ENCODE assay signal across 13 mouse cellular contexts in the genomic region with DNA sequence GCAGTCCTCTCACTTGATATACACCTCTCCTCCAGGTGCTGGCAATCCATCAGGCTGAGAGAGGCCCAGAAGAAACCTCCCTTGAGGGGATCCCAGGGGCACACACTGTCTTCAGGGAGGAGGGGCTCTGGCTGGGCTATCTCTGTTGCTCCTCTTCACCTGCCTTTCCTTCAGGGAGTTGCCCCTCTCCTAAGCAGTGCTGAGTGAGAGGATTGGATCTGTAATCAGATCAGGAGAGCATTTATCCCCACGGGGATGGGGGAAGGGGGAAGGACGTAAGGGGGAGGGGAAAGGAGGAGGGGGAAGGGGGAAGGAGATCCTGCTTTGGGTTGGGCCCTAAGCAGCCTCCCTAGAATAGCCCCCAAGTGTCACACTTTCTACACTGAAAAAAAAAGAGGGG. TPM values are rescaled to one million over a fixed set of nuclear protein-coding genes. Genes with fewer than 3 reads are reported as not detected.
DNase-seq lines count a peak whose midpoint lies in the region; ATAC-seq and TF ChIP-seq lines count a peak whose summit lies in the region.
"Had no signal": no experiment of that assay in that cellular context is flagged by ENCODE, and none has a peak within 500 bp of the region (broad histone marks: within the 10 kb centered on the region; RNA-seq: fewer than 3 reads in every experiment).

No protein-coding gene starts in this region.

- ATAC-seq in hindbrain, embryonic 14.5 days (ENCODE audit: low FRiP score) = no peak
- no peak for ATAC-seq in midbrain, embryonic 16.5 days

- no peaks in the 10 kb centered on the region for H3K36me3 ChIP-seq in ES-Bruce4 (ENCODE audit: control insufficient read depth, insufficient read depth, low read length, poor library complexity, severe bottlenecking)
- H3K36me3 ChIP-seq in ES-E14 (ENCODE audit: control insufficient read depth, insufficient read depth, low read length, poor library complexity, severe bottlenecking) = no peaks in the 10 kb centered on the region
- no peaks in the 10 kb centered on the region for H3K36me3 ChIP-seq in hindbrain, embryonic 14.5 days (replicated peaks; ENCODE audit: control insufficient read depth, insufficient read depth)
- H3K36me3 ChIP-seq in midbrain, embryonic 16.5 days (ENCODE audit: control insufficient read depth, insufficient read depth, low read length) = no peaks in the 10 kb centered on the region

- H3K27ac ChIP-seq in ES-Bruce4 (ENCODE audit: insufficient read depth, low read length) (no peak overlapping the region), ES-E14 (ENCODE audit: insufficient read depth, low read depth, low read length, poor library complexity, severe bottlenecking) (no peak overlapping the region)
- peak overlapping the region; percentile 48; the same call in 1 of the 2 replicates for H3K27ac ChIP-seq in hindbrain, embryonic 14.5 days
- H3K27ac ChIP-seq in midbrain, embryonic 16.5 days (ENCODE audit: low read length) = peak overlapping the region; percentile 25
- H3K27ac ChIP-seq: liver, embryonic 14.5 days had no signal

- intact Hi-C loops in heart, postnatal 36 days (cut with DNase I) = loop anchor here (5.0 kb wide), 1 partner anchor 266 kb away; no protein-coding TSS in a partner anchor

- H3K27me3 ChIP-seq in ES-Bruce4 (ENCODE audit: control insufficient read depth, insufficient read depth, low read length, poor library complexity, severe bottlenecking) = no peaks in the 10 kb centered on the region
- H3K27me3 ChIP-seq in hindbrain, embryonic 14.5 days (ENCODE audit: control insufficient read depth, insufficient read depth, low read length) = no peaks in the 10 kb centered on the region
- no peaks in the 10 kb centered on the region for H3K27me3 ChIP-seq in midbrain, embryonic 16.5 days (ENCODE audit: control insufficient read depth, insufficient read depth, low read depth, low read length)

- no peak for TF ChIP-seq EP300 in ES-Bruce4 (IDR thresholded peaks at IDR 0.05; ENCODE audit: insufficient read depth, low read depth, low read length)

- 25% methylated on average over 2 of the region's 2 CpGs for WGBS in hindbrain, embryonic 14.5 days
- 17% methylated on average over 2 of the region's 2 CpGs for WGBS in midbrain, embryonic 16.5 days

- H3K4me3 ChIP-seq in ES-Bruce4 (ENCODE audit: low read depth, low read length) = peak overlapping the region; percentile 34
- H3K4me3 ChIP-seq in ES-E14 (ENCODE audit: insufficient read depth in 1 of 2, low read depth in 1 of 2, low read length in 2 of 2, poor library complexity in 1 of 2, severe bottlenecking in 1 of 2) = peak overlapping the region; percentile 38 to 53
- no peak overlapping the region for H3K4me3 ChIP-seq in hindbrain, embryonic 14.5 days (replicated peaks; ENCODE audit: low read length)
- no peak overlapping the region for H3K4me3 ChIP-seq in midbrain, embryonic 16.5 days (ENCODE audit: low read depth, low read length)

- H3K4me2 ChIP-seq in hindbrain, embryonic 14.5 days (replicated peaks) = peak overlapping the region; percentile 11
- peak overlapping the region; percentile 34 for H3K4me2 ChIP-seq in midbrain, embryonic 16.5 days (ENCODE audit: low read length)

- TF ChIP-seq CTCF in ES-Bruce4 (IDR thresholded peaks at IDR 0.05; ENCODE audit: low read depth, low read length) = no peak

- in situ Hi-C loops in ES-E14 (cut with MboI; ENCODE audit: low sequenced_read_pairs in 2 of 2, unreplicated experiment in 2 of 2) = no loop called here

- H3K9me3 ChIP-seq in ES-Bruce4 (replicated peaks; ENCODE audit: control insufficient read depth, insufficient read depth, low read length, poor library complexity, severe bottlenecking) (no peaks in the 10 kb centered on the region), ES-E14 (ENCODE audit: control insufficient read depth, insufficient read depth, low read depth, low read length) (no peaks in the 10 kb centered on the region)
- no peaks in the 10 kb centered on the region for H3K9me3 ChIP-seq in hindbrain, embryonic 14.5 days (ENCODE audit: control insufficient read depth, low read length)
- no peaks in the 10 kb centered on the region for H3K9me3 ChIP-seq in midbrain, embryonic 16.5 days (replicated peaks; ENCODE audit: control insufficient read depth, low read length, poor library complexity, severe bottlenecking)

- H3K9ac ChIP-seq in ES-Bruce4 (ENCODE audit: low read depth, poor library complexity, severe bottlenecking) = peak overlapping the region; percentile 7
- peak overlapping the region; percentile 33; the same call in 1 of the 2 replicates for H3K9ac ChIP-seq in ES-E14 (ENCODE audit: insufficient read depth, low read depth, low read length, poor library complexity, severe bottlenecking)
- H3K9ac ChIP-seq in hindbrain, embryonic 14.5 days = peak overlapping the region; percentile 22; the same call in 1 of the 2 replicates
- peak overlapping the region; percentile 40; the same call in 1 of the 2 replicates for H3K9ac ChIP-seq in midbrain, embryonic 16.5 days (ENCODE audit: low read depth, low read length)
- H3K9ac ChIP-seq: liver, embryonic 14.5 days had no signal

- TF ChIP-seq POLR2A in ES-Bruce4 (IDR thresholded peaks at IDR 0.05; ENCODE audit: insufficient read depth, low read length) = no peak

- no peak for DNase-seq in ES-E14 (ENCODE audit: low read depth, low spot score)
- no peak for DNase-seq in hindbrain, embryonic 14.5 days (ENCODE audit: low spot score)
- DNase-seq in adrenal gland, adult 18-20 months (ENCODE audit: low spot score in 2 of 2) = no peak
- no peak for DNase-seq in gastrocnemius, adult 18-20 months (ENCODE audit: low spot score)
- DNase-seq in heart, postnatal 36 days = no peak
- DNase-seq: cerebellum, adult 11-12 months; heart, postnatal 4 days; kidney, adult 18-20 months; lung, postnatal 10 days had no signal

- peaks cover 4% of the 10 kb centered on the region for H3K4me1 ChIP-seq in ES-Bruce4 (ENCODE audit: control insufficient read depth, insufficient read depth, low read length)
- peaks cover 1 to 34% of the 10 kb centered on the region in 2 experiments; a peak in 3 of 4 replicates for H3K4me1 ChIP-seq in ES-E14 (ENCODE audit: control insufficient read depth in 2 of 2, insufficient read depth in 2 of 2, low read length in 2 of 2, poor library complexity in 1 of 2)
- peaks cover 37% of the 10 kb centered on the region for H3K4me1 ChIP-seq in hindbrain, embryonic 14.5 days (replicated peaks; ENCODE audit: control insufficient read depth, insufficient read depth, low read length)
- peaks cover 41% of the 10 kb centered on the region for H3K4me1 ChIP-seq in midbrain, embryonic 16.5 days (ENCODE audit: control insufficient read depth, insufficient read depth, low read length)

TF ChIP-seq in ES-E14, 5 proteins besides CTCF, POLR2A, EP300 and RAD21:
- TF ChIP-seq CHD2 (IDR thresholded peaks at IDR 0.05; ENCODE audit: low read depth, low read length) (no peak), HCFC1 (IDR thresholded peaks at IDR 0.05; ENCODE audit: borderline replicate concordance, insufficient read depth, low read length) (no peak), MAFK (IDR thresholded peaks at IDR 0.05; ENCODE audit: insufficient read depth, low read depth, low read length) (no peak), ZNF384 (IDR thresholded peaks at IDR 0.05; ENCODE audit: low read depth, low read length) (no peak), ZC3H11A (IDR thresholded peaks at IDR 0.05; ENCODE audit: borderline replicate concordance, low read depth, low read length) (no peak)
TF ChIP-seq in ES-E14: peak in this region for 0.

RNA-seq across cellular contexts. Expression of a gene that starts 13.4 kb away (rescaled TPM):
- not detected in 2 replicates for polyA plus RNA-seq in ES-Bruce4 (2011; ENCODE audit: insufficient read depth, insufficient read length, low read depth, missing spikeins)
- 0.48 and 0.62 TPM in 2 replicates for total RNA-seq in ES-E14 (2012; rRNA removed)
- 48.4 and 48.9 TPM in 2 replicates for polyA plus RNA-seq in hindbrain, embryonic 14.5 days (2014; fragmentation: Nextera tagmentation; extraction: Ambion mirVana)
- polyA plus RNA-seq in midbrain, embryonic 16.5 days (2015; fragmentation: Nextera tagmentation; extraction: Ambion mirVana) = 19.6 and 26.6 TPM in 2 replicates
- total RNA-seq in adrenal gland, adult 18-20 months (2021) = 1 to 10 TPM; 1.6 to 3.3 TPM
- total RNA-seq in gastrocnemius, adult 18-20 months (2021) = not detected
- total RNA-seq in heart, postnatal 36 days (2021) = under 1 TPM; 0.22 to 0.24 TPM
- polyA plus RNA-seq: thymus, postnatal 0 days had no signal

Comparison
In these comparisons a context has a peak if more than half of its experiments do, and no peak if none do; other contexts are left out.
1. H3K27ac ChIP-seq: peak in hindbrain, embryonic 14.5 days (single experiment) and midbrain, embryonic 16.5 days (single experiment); none in ES-Bruce4 (single experiment) and ES-E14 (single experiment).
2. H3K4me3 ChIP-seq: peak in ES-Bruce4 (single experiment) and ES-E14 (2 of 2); none in hindbrain, embryonic 14.5 days (single experiment) and midbrain, embryonic 16.5 days (single experiment).
3. Peak in every context shown above with its lines, with median percentiles within 50 percentile points of each other: H3K9ac ChIP-seq.